Mouse (Mus musculus) limb, embryonic 11.5 days (tissue): ENCODE results near the gene Lpar2. TPM values are rescaled to one million over a fixed set of nuclear protein-coding genes. Genes with fewer than 3 reads are reported as not detected.
A peak's percentile ranks its signal among the peaks of the same experiment; 100 is the strongest.

Experiments used
- ATAC-seq: fragments of 200-750 bp; cut with Nextera tagmentation; 2 replicates; pipeline ENCODE4 v1.8.0; 2017; ENCODE audit warnings: low read depth; ENCODE audit not compliant: insufficient number of reproducible peaks, low FRiP score, low TSS enrichment
- DNase-seq: peaks from one replicate; pipeline ENCODE4 v3.0.0-alpha.2; 2015; ENCODE audit warnings: low spot score
- H3K27ac ChIP-seq: fragments of 300-500 bp; sonication (generic); replicated peaks from 2 replicates; pipeline ENCODE4 v1.5.1; 2014; ENCODE audit warnings: low read depth, mild to moderate bottlenecking, low read length
- H3K27me3 ChIP-seq: fragments of 300-500 bp; sonication (generic); 2 replicates; pipeline ENCODE4 v1.6.1; 2014; ENCODE audit warnings: mild to moderate bottlenecking, low read length, mixed read lengths; ENCODE audit not compliant: control insufficient read depth, insufficient read depth
- H3K36me3 ChIP-seq: fragments of 300-500 bp; sonication (generic); 2 replicates; pipeline ENCODE4 v1.6.1; 2014; ENCODE audit warnings: mild to moderate bottlenecking, low read length, moderate library complexity, mixed read lengths; ENCODE audit not compliant: control insufficient read depth, insufficient read depth
- H3K4me1 ChIP-seq: fragments of 300-500 bp; sonication (generic); 2 replicates; pipeline ENCODE4 v1.6.1; 2014; ENCODE audit warnings: low read length, mixed read lengths; ENCODE audit not compliant: control insufficient read depth, insufficient read depth
- H3K4me2 ChIP-seq: fragments of 300-500 bp; sonication (generic); 2 replicates; pipeline ENCODE4 v1.6.1; 2014; ENCODE audit warnings: low read depth, mild to moderate bottlenecking, moderate library complexity; ENCODE audit not compliant: severe bottlenecking
- H3K4me3 ChIP-seq: fragments of 300-500 bp; sonication (generic); 2 replicates; pipeline ENCODE4 v1.5.1; 2014; ENCODE audit warnings: low read depth, low read length
- H3K9ac ChIP-seq: fragments of 300-500 bp; sonication (generic); 2 replicates; pipeline ENCODE4 v1.6.1; 2014; ENCODE audit warnings: mild to moderate bottlenecking, low read length
- H3K9me3 ChIP-seq: fragments of 300-500 bp; sonication (generic); 2 replicates; pipeline ENCODE4 v1.6.1; 2016; ENCODE audit warnings: low read length; ENCODE audit not compliant: control insufficient read depth
- WGBS: fragments of 180-500 bp; shearing (Covaris S2); extraction: QIAGEN DNeasy Blood & Tissue Kit; methylation state at CpG from one replicate; pipeline ENCODE4 v1.1.7; 2014; 5-methylcytosine and 5-hydroxymethylcytosine counted together
- polyA plus RNA-seq: library from polyadenylated mRNA; unstranded; fragments of >200 nt; fragmentation: Nextera tagmentation; extraction: Ambion mirVana; gene quantifications from 2 replicates; pipeline ENCODE4 v1.2.1, GENCODE M21; 2014

Gene Lpar2
- polyA plus RNA-seq, 1 experiment from 2014 or later = 2.3 TPM

DNA sequence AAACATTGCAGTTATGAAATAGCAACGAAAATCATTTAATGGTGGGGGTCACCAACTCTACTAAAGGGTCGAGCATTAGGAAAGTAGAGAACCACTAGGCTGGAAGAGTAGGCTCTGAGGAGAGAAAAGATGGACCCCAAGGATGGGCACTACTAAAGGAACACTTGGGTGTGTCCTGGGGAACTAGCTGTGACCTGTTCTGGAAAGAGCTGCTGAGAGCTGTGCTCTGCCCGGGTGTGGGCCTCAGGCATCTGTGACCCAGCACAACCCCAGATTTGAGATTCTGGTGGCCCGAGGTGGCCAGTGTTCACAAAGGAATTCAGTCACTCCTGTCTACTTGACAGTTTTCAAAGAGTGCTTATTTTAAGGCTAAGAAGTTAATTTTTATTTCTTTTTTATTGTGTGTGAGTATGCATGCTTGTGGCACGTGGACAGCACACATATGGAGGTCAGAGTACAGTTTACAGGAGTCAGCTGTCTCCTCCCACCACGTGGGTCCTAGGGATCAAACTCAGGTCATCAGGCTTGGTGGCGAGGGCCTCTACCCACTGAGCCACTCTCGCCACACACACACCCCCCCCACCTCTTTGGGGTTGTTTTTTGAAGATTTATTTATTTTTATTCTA lies 14.9 kb downstream of the Lpar2 start:
- no peaks in the 10 kb centered on the region for H3K27me3 ChIP-seq
- no peak for DNase-seq

DNA sequence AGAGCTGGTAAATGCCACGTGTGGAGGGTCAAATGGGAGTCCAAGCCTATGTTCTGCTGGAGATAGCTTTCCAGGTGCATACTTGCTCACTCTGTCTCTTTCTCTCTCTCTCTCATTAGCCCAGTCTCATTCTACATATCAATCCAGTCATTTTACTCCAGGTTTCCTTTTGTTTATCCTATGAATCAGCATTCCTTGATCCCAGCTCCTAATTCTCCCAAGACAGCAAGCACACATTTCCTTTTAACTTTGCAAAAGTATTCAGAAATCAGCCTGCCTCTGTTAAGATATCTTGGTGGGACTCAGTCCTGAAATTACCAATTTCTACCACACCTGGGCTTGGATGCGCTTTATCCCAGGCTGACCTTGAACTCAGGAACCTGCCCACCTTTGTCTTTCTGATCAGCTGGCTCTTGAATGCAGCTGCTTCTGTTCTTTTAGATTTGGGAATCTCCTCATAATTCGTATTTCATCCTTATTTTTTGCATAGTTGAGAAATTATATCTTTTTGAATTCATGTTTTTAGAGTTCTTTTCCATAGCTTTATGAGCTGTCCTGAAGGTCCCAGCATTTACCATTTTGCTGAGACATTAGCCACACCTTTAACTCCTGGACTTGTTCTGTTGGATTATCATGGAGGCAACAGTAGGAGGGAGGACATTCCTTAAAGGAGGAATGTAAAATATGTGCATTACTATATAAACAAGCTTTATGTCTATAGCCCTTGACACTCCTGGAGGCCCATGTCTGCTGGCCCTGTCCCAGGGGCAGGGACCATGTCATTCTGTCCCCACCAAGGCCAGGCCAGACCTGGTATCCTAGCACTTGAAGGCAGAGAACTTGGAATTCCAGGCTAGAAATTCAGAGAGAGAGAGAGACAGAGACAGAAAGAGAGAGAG lies 25.2 kb downstream of the Lpar2 start:
- ATAC-seq = no peak
- Histone ChIP-seq H3K27me3 (no peaks in the 10 kb centered on the region), H3K27ac (no peak overlapping the region), H3K9me3 (no peaks in the 10 kb centered on the region), H3K4me3 (no peak overlapping the region), H3K9ac (no peak overlapping the region), H3K4me1 (no peaks in the 10 kb centered on the region), H3K36me3 (no peaks in the 10 kb centered on the region), H3K4me2 (no peak overlapping the region)
- 61% methylated on average over 3 of the region's 3 CpGs for WGBS
- DNase-seq = no peak

More for the DNA sequence above, 14.9 kb downstream of the Lpar2 start:
- WGBS = 74% methylated on average over 8 of the region's 8 CpGs
- Histone ChIP-seq H3K4me1 (no peaks in the 10 kb centered on the region), H3K27ac (no peak overlapping the region), H3K9me3 (no peaks in the 10 kb centered on the region), H3K9ac (no peak overlapping the region), H3K4me3 (no peak overlapping the region), H3K36me3 (no peaks in the 10 kb centered on the region), H3K4me2 (no peak overlapping the region)
- ATAC-seq = no peak

DNA sequence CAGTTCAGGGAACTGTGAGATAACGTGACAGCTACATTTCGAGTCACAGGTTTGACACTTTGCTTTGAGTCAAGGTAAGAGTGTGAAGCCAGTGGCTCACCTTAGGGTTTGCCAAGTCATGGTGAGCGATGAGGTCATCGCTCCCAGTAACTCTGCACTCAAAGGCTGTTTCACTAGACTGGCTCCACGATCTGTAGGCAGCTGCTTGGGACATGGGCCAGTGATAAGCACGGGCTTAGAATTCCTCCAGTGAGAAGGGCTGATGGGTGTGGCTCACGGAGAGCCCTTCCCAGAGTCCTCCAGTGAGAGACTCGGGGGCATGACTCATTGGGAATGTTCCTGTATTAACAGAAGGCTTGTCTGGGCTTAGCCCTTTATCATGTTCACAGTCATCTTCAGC lies 26.7 kb downstream of the Lpar2 start:
- ATAC-seq (no peak), DNase-seq (no peak)
- Histone ChIP-seq H3K9ac (no peak overlapping the region), H3K9me3 (no peaks in the 10 kb centered on the region), H3K4me3 (no peak overlapping the region), H3K4me1 (no peaks in the 10 kb centered on the region), H3K4me2 (no peak overlapping the region), H3K27me3 (no peaks in the 10 kb centered on the region), H3K36me3 (no peaks in the 10 kb centered on the region), H3K27ac (no peak overlapping the region)
- 84% methylated on average over 8 of the region's 8 CpGs for WGBS

DNA sequence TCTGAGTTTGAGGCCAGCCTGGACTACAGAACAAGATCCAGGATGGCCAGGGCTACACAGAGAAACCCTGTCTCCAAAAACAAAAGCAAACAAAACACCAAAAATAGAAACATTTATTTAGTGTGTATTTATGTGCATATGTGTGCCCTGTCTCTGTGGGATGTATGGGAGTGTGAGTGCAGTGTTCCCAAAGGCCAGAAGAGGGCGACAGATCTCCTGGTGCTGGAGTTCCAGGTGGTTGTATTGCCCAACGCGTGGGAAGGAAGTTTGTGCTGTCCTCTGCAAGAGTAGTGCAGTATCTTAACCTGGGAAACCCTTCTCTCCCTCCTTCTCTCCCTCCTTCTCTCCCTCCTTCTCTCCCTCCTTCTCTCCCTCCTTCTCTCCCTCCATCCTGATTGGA lies 27.7 kb downstream of the Lpar2 start:
- no peaks in the 10 kb centered on the region for H3K4me1 ChIP-seq
- H3K27ac ChIP-seq = no peak overlapping the region
- DNase-seq = peak; percentile 28
- no peaks in the 10 kb centered on the region for H3K27me3 ChIP-seq
- H3K9ac ChIP-seq = no peak overlapping the region
- 34% methylated on average over 3 of the region's 3 CpGs for WGBS
- ATAC-seq = no peak
- no peaks in the 10 kb centered on the region for H3K36me3 ChIP-seq
- H3K9me3 ChIP-seq = no peaks in the 10 kb centered on the region
- no peak overlapping the region for H3K4me3 ChIP-seq
- no peak overlapping the region for H3K4me2 ChIP-seq

DNA sequence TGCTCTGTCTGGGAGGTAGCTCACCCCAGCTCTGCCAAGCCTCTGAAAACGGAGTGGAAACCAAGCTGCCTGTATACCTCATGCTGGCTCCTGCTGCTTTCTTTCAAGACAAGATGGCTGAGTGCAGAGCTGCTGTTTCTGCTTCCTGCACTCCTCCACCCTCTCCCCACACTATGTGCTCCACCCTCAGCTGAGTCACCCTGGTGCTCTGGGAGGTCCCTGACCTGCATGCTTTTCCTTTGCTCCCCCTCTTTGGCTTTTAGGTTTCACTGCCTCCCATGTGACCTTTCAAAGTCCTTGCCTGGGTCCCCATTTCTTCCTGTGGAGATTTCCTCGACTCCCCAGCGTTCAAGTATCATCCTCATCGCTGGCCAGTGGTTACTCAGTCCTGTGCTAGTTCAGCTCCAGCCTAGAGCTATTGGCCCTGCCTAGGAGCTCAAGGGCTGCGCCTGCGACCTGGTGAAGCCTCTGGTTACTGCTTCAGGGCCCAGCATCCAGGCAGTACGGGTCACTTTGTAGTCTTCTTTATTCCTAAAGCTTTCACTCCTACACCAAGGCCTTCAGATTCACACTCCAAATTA lies 28.8 kb downstream of the Lpar2 start:
- no peak overlapping the region for H3K4me2 ChIP-seq
- no peak overlapping the region for H3K4me3 ChIP-seq
- no peak overlapping the region for H3K27ac ChIP-seq
- no peaks in the 10 kb centered on the region for H3K4me1 ChIP-seq
- DNase-seq = no peak
- no peaks in the 10 kb centered on the region for H3K9me3 ChIP-seq
- no peaks in the 10 kb centered on the region for H3K27me3 ChIP-seq
- H3K9ac ChIP-seq = no peak overlapping the region
- no peaks in the 10 kb centered on the region for H3K36me3 ChIP-seq
- WGBS = 84% methylated on average over 7 of the region's 7 CpGs
- ATAC-seq = no peak

DNA sequence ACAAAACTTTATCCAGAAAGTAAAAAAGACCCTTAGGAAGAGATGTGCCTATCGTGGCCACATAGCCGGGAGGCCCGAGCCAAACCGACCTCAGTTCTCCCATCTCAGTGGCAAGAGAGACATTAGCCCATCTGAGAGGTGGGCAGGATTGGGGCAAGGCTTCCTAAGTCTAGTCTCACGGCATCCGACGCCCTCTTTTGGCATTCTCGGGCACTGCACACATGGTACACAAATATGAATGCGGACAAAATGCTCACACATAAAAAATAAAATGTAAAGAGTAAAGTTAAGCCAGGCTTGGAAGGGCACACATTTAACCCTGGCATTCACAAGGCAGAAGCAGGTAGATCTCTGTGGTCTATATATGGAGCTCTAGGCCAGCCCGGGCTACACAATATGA lies 31.6 kb downstream of the Lpar2 start:
- no peak for ATAC-seq
- Histone ChIP-seq H3K27me3 (no peaks in the 10 kb centered on the region), H3K9ac (no peak overlapping the region), H3K36me3 (no peaks in the 10 kb centered on the region), H3K4me3 (no peak overlapping the region), H3K4me2 (no peak overlapping the region), H3K27ac (no peak overlapping the region), H3K9me3 (no peaks in the 10 kb centered on the region), H3K4me1 (no peaks in the 10 kb centered on the region)
- 93% methylated on average over 10 of the region's 10 CpGs for WGBS
- no peak for DNase-seq

DNA sequence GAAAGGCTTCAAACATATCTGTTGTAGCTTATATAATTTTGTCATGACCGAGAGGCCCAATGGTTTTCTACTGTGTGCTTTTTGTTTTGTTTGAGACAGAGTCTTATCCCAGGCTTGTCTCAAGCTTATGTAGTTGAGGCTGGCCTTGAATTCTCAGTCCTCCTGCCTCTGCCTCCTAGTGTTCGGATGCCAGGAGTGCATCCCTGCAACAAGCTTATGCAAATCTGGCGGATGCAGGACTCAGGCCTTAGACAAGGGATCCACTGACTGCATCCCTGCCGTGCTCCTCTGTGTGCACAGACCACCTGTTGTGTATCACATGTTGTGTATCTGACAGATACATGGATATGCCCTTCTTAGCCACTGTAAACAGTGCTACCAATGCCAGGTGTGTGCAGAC lies 38.6 kb downstream of the Lpar2 start:
- WGBS = 66% methylated on average over 4 of the region's 4 CpGs
- DNase-seq (no peak), ATAC-seq (no peak)
- H3K4me2 ChIP-seq = no peak overlapping the region
- H3K27me3 ChIP-seq = no peaks in the 10 kb centered on the region
- H3K4me3 ChIP-seq = no peak overlapping the region
- no peaks in the 10 kb centered on the region for H3K9me3 ChIP-seq
- H3K27ac ChIP-seq = no peak overlapping the region
- H3K36me3 ChIP-seq = no peaks in the 10 kb centered on the region
- H3K9ac ChIP-seq = no peak overlapping the region
- H3K4me1 ChIP-seq = no peaks in the 10 kb centered on the region

DNA sequence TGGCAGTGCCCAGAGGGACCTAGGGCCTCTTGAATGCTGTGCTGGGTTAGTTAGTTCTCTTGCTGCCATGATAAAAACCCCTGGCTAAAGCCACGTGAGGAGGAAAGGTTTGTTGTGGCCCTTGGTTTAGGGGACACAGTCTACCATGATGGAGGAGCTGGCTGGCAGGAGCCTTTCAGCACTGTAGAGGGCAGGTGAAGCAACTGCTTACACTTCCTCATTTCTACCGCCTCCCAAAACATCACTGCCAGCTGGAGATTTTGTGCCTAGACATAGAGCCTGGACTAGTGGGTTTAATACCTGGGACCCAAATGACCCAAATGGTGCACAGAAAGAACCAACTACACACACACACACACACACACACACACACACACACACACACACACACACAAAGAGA lies 39.0 kb downstream of the Lpar2 start:
- ATAC-seq (no peak), DNase-seq (no peak)
- 61% methylated on average over 2 of the region's 2 CpGs for WGBS
- no peaks in the 10 kb centered on the region for H3K4me1 ChIP-seq
- no peaks in the 10 kb centered on the region for H3K27me3 ChIP-seq
- H3K27ac ChIP-seq = no peak overlapping the region
- H3K4me2 ChIP-seq = no peak overlapping the region
- H3K36me3 ChIP-seq = no peaks in the 10 kb centered on the region
- H3K4me3 ChIP-seq = no peak overlapping the region
- no peaks in the 10 kb centered on the region for H3K9me3 ChIP-seq
- no peak overlapping the region for H3K9ac ChIP-seq
